Mouse (Mus musculus) gonadal fat pad, adult 2 months (tissue): ENCODE measurements around the gene Misp. TPM values are rescaled to one million over a fixed set of nuclear protein-coding genes. Genes with fewer than 3 reads are reported as not detected.

Experiments used
- DNase-seq: peaks from one replicate; pipeline ENCODE4 v3.0.0-alpha.2; 2012; ENCODE audit warnings: low read depth
- polyA plus RNA-seq: library from polyadenylated mRNA; depleted of rRNA; stranded (reverse); fragments of >200 nt; gene quantifications from 2 replicates; pipeline ENCODE4 v1.2.3, GENCODE M21; 2012; rRNA removed

Misp gene
- 0.59 and 0.86 TPM in 2 replicates for polyA plus RNA-seq

- no peak for DNase-seq
These were observed at the start of gene Misp for GRCm38 (mm10) chr10:79820782-79821181. Gene Misp, plus strand, starts transcription at chr10:79820989.

GRCm38 (mm10) chr10:79772320-79772719 is 48.5 kb upstream of the Misp start:
- no peak for DNase-seq

- no peak for DNase-seq
These were observed 47.6 kb upstream of the Misp start for GRCm38 (mm10) chr10:79773208-79773607.

- no peak for DNase-seq
These were observed 46.1 kb upstream of the Misp start for GRCm38 (mm10) chr10:79774486-79775279.

GRCm38 (mm10) chr10:79777103-79777531 is 43.7 kb upstream of the Misp start, which contains the start of gene Fstl3:
Gene Fstl3, plus strand, starts transcription at chr10:79777272.
- DNase-seq = no peak

- no peak for DNase-seq
These were observed 42.8 kb upstream of the Misp start for GRCm38 (mm10) chr10:79778006-79778405.

- no peak for DNase-seq
These were observed 41.6 kb upstream of the Misp start for GRCm38 (mm10) chr10:79779193-79779592.

- peak; percentile 81 for DNase-seq
These were observed 40.8 kb upstream of the Misp start for GRCm38 (mm10) chr10:79779784-79780663.

- DNase-seq = no peak
These were observed 40.1 kb upstream of the Misp start for GRCm38 (mm10) chr10:79780664-79781015.

GRCm38 (mm10) chr10:79781139-79781538 is 39.6 kb upstream of the Misp start:
- no peak for DNase-seq

GRCm38 (mm10) chr10:79781956-79782355 is 38.8 kb upstream of the Misp start:
- no peak for DNase-seq

- DNase-seq = no peak
These were observed 37.7 kb upstream of the Misp start for GRCm38 (mm10) chr10:79783050-79783449.

- no peak for DNase-seq
These were observed 36.6 kb upstream of the Misp start for GRCm38 (mm10) chr10:79783920-79784800.

GRCm38 (mm10) chr10:79788386-79789158 is 32.2 kb upstream of the Misp start:
- DNase-seq = no peak

- no peak for DNase-seq
These were observed 31.2 kb upstream of the Misp start for GRCm38 (mm10) chr10:79789581-79789980.

GRCm38 (mm10) chr10:79790861-79791260 is 29.9 kb upstream of the Misp start, which contains the start of gene Prss57:
Gene Prss57, minus strand, starts transcription at chr10:79790961.
- DNase-seq = no peak

GRCm38 (mm10) chr10:79792339-79793040 is 28.3 kb upstream of the Misp start:
- DNase-seq = no peak

GRCm38 (mm10) chr10:79793051-79793737 is 27.6 kb upstream of the Misp start, which contains the start of gene Palm:
Gene Palm, plus strand, starts transcription at chr10:79793572.
- no peak for DNase-seq

GRCm38 (mm10) chr10:79793738-79794490 is 26.9 kb upstream of the Misp start:
- DNase-seq = no peak
